Mouse (Mus musculus) embryonic facial prominence, embryonic 14.5 days (tissue): ENCODE data around the gene Tm9sf1. TPM values are rescaled to one million over a fixed set of nuclear protein-coding genes. Genes with fewer than 3 reads are reported as not detected.
A peak's percentile ranks its signal among the peaks of the same experiment; 100 is the strongest.

Experiments
- ATAC-seq: fragments of 200-750 bp; cut with Nextera tagmentation; 2 replicates; pipeline ENCODE4 v1.8.0; 2017; ENCODE audit warnings: low read depth, moderate number of reproducible peaks, moderate TSS enrichment
- DNase-seq: peaks from one replicate; pipeline ENCODE4 v3.0.0-alpha.2; 2015; ENCODE audit warnings: low spot score
- H3K27ac ChIP-seq: fragments of 300-500 bp; sonication (generic); replicated peaks from 2 replicates; pipeline ENCODE4 v1.5.1; 2014; ENCODE audit warnings: low read depth, mild to moderate bottlenecking, low read length, moderate library complexity
- H3K27me3 ChIP-seq: fragments of 300-500 bp; sonication (generic); replicated peaks from 2 replicates; pipeline ENCODE4 v1.6.1; 2014; ENCODE audit warnings: low read length; ENCODE audit not compliant: control insufficient read depth, insufficient read depth
- H3K36me3 ChIP-seq: fragments of 300-500 bp; sonication (generic); 2 replicates; pipeline ENCODE4 v1.6.1; 2014; ENCODE audit warnings: low read length, mixed read lengths; ENCODE audit not compliant: control insufficient read depth, insufficient read depth
- H3K4me1 ChIP-seq: fragments of 300-500 bp; sonication (generic); 2 replicates; pipeline ENCODE4 v1.6.1; 2014; ENCODE audit warnings: antibody characterized with exemption, low read length; ENCODE audit not compliant: control insufficient read depth, insufficient read depth
- H3K4me2 ChIP-seq: fragments of 300-500 bp; sonication (generic); 2 replicates; pipeline ENCODE4 v1.6.1; 2014; ENCODE audit warnings: low read depth, mild to moderate bottlenecking, low read length, moderate library complexity, mixed read lengths
- H3K4me3 ChIP-seq: fragments of 300-500 bp; sonication (generic); 2 replicates; pipeline ENCODE4 v1.5.1; 2014; ENCODE audit warnings: low read depth, mild to moderate bottlenecking, low read length
- H3K9ac ChIP-seq: fragments of 300-500 bp; sonication (generic); 2 replicates; pipeline ENCODE4 v1.6.1; 2014; ENCODE audit warnings: low read depth, mild to moderate bottlenecking, low read length, moderate library complexity, mixed read lengths
- H3K9me3 ChIP-seq: fragments of 300-500 bp; sonication (generic); 2 replicates; pipeline ENCODE4 v1.6.1; 2016; ENCODE audit warnings: low read length; ENCODE audit not compliant: control insufficient read depth
- WGBS: fragments of 180-500 bp; shearing (Covaris S2); extraction: QIAGEN DNeasy Blood & Tissue Kit; methylation state at CpG from one replicate; pipeline ENCODE4 v1.1.7; 2014; 5-methylcytosine and 5-hydroxymethylcytosine counted together
- polyA plus RNA-seq: library from polyadenylated mRNA; unstranded; fragments of >200 nt; fragmentation: Nextera tagmentation; extraction: Ambion mirVana; gene quantifications from 2 replicates; pipeline ENCODE4 v1.2.1, GENCODE M21; 2014

The Tm9sf1 gene
- polyA plus RNA-seq, 1 experiment from 2014 or later: 106 TPM

- no peak for ATAC-seq
- Histone ChIP-seq H3K4me2 (peak overlapping the region; percentile 32), H3K27me3 (no peaks in the 10 kb centered on the region), H3K27ac (no peak overlapping the region), H3K4me3 (no peak overlapping the region; the same call in 1 of the 2 replicates), H3K9me3 (no peaks in the 10 kb centered on the region), H3K36me3 (peaks cover 3% of the 10 kb centered on the region; the same call in 1 of the 2 replicates), H3K4me1 (peaks cover 4% of the 10 kb centered on the region; the same call in 1 of the 2 replicates), H3K9ac (peak overlapping the region; percentile 34)
- whole genome bisulfite sequencing: 38% methylated on average over 22 of the region's 22 CpGs
- DNase-seq: no peak
These were observed 25.0 kb downstream of the Tm9sf1 start for GRCm38 (mm10) chr14:55618486-55619195.

- ATAC-seq: peak; percentile 84
- no peaks in the 10 kb centered on the region for H3K27me3 ChIP-seq
- H3K4me2 ChIP-seq: peak within 1 kb of the TSS; percentile 32
- no peaks in the 10 kb centered on the region for H3K9me3 ChIP-seq
- WGBS: 29% methylated on average over 18 of the region's 21 CpGs
- no peak within 1 kb of the TSS; the same call in 1 of the 2 replicates for H3K4me3 ChIP-seq
- H3K4me1 ChIP-seq: peaks cover 4% of the 10 kb centered on the region; the same call in 1 of the 2 replicates
- DNase-seq: peak; percentile 69
- H3K36me3 ChIP-seq: no peaks in the 10 kb centered on the region
- no peak within 1 kb of the TSS for H3K27ac ChIP-seq
- peak within 1 kb of the TSS; percentile 34 for H3K9ac ChIP-seq
These were observed 25.8 kb downstream of the Tm9sf1 start, which contains the start of gene Rec8 for GRCm38 (mm10) chr14:55617822-55618221. Gene Rec8 (plus strand): TSS chr14:55618037.

GRCm38 (mm10) chr14:55616844-55617243 is 26.8 kb downstream of the Tm9sf1 start:
- 92% methylated on average over 2 of the region's 2 CpGs for WGBS

GRCm38 (mm10) chr14:55615876-55616275 is 27.7 kb downstream of the Tm9sf1 start:
- Histone ChIP-seq H3K4me2 (no peak overlapping the region), H3K4me3 (no peak overlapping the region), H3K27me3 (no peaks in the 10 kb centered on the region), H3K36me3 (no peaks in the 10 kb centered on the region), H3K27ac (no peak overlapping the region), H3K9ac (no peak overlapping the region), H3K9me3 (no peaks in the 10 kb centered on the region), H3K4me1 (peaks cover 4% of the 10 kb centered on the region; the same call in 1 of the 2 replicates)
- DNase-seq (no peak), ATAC-seq (no peak)
- 39% methylated on average over 2 of the region's 2 CpGs for WGBS

More at GRCm38 (mm10) chr14:55616844-55617243, 26.8 kb downstream of the Tm9sf1 start:
- DNase-seq: no peak
- Histone ChIP-seq H3K4me3 (no peak overlapping the region), H3K27me3 (no peaks in the 10 kb centered on the region), H3K27ac (no peak overlapping the region), H3K9ac (no peak overlapping the region), H3K4me1 (peaks cover 4% of the 10 kb centered on the region; the same call in 1 of the 2 replicates), H3K4me2 (no peak overlapping the region), H3K36me3 (no peaks in the 10 kb centered on the region), H3K9me3 (no peaks in the 10 kb centered on the region)
- ATAC-seq: no peak

- DNase-seq (no peak), ATAC-seq (no peak)
- WGBS: 73% methylated on average over 7 of the region's 7 CpGs
- Histone ChIP-seq H3K36me3 (0 out of 2 replicates have a peak, but pooled peaks cover 5% of the 10 kb centered on the region), H3K27me3 (no peaks in the 10 kb centered on the region), H3K27ac (no peak overlapping the region), H3K9ac (no peak overlapping the region), H3K4me1 (peaks cover 4% of the 10 kb centered on the region; the same call in 1 of the 2 replicates), H3K4me3 (no peak overlapping the region), H3K9me3 (no peaks in the 10 kb centered on the region), H3K4me2 (no peak overlapping the region)
These were observed 28.9 kb downstream of the Tm9sf1 start for GRCm38 (mm10) chr14:55614565-55615178.

- Histone ChIP-seq H3K9me3 (no peaks in the 10 kb centered on the region), H3K4me2 (no peak overlapping the region), H3K36me3 (peaks cover 18% of the 10 kb centered on the region), H3K27me3 (no peaks in the 10 kb centered on the region), H3K4me1 (no peaks in the 10 kb centered on the region), H3K27ac (no peak overlapping the region), H3K4me3 (no peak overlapping the region), H3K9ac (no peak overlapping the region)
- peak; percentile 8 for DNase-seq
- ATAC-seq: no peak
- WGBS: 63% methylated on average over 6 of the region's 6 CpGs
These were observed 30.3 kb downstream of the Tm9sf1 start for GRCm38 (mm10) chr14:55613346-55613745.

- Histone ChIP-seq H3K9ac (no peak overlapping the region), H3K36me3 (peaks cover 49% of the 10 kb centered on the region), H3K4me2 (no peak overlapping the region), H3K27me3 (no peaks in the 10 kb centered on the region), H3K4me3 (no peak overlapping the region), H3K27ac (no peak overlapping the region), H3K9me3 (no peaks in the 10 kb centered on the region), H3K4me1 (peaks cover 4% of the 10 kb centered on the region; the same call in 1 of the 2 replicates)
- WGBS: 94% methylated on average over 6 of the region's 6 CpGs
- DNase-seq: no peak
- ATAC-seq: no peak
These were observed 35.3 kb downstream of the Tm9sf1 start for GRCm38 (mm10) chr14:55608339-55608738.

- H3K4me3 ChIP-seq: no peak overlapping the region
- no peak for DNase-seq
- H3K9me3 ChIP-seq: no peaks in the 10 kb centered on the region
- H3K27ac ChIP-seq: no peak overlapping the region
- peaks cover 4% of the 10 kb centered on the region; the same call in 1 of the 2 replicates for H3K4me1 ChIP-seq
- no peak overlapping the region for H3K9ac ChIP-seq
- H3K4me2 ChIP-seq: no peak overlapping the region
- 87% methylated on average over 16 of the region's 16 CpGs for WGBS
- no peaks in the 10 kb centered on the region for H3K27me3 ChIP-seq
- H3K36me3 ChIP-seq: peaks cover 73% of the 10 kb centered on the region
- ATAC-seq: no peak
These were observed 37.7 kb downstream of the Tm9sf1 start for GRCm38 (mm10) chr14:55605743-55606459.
